Mouse (Mus musculus): ENCODE results near the gene Tssc4.

GRCm38 (mm10) chr7:143064226-143064625, 4.8 kb upstream of the Tssc4 start:
- no peak for TF ChIP-seq HCFC1 (IDR thresholded peaks at IDR 0.05; ENCODE audit: borderline replicate concordance, insufficient read depth, low read length)
- no peak for TF ChIP-seq ZC3H11A (IDR thresholded peaks at IDR 0.05; ENCODE audit: borderline replicate concordance, low read depth, low read length)
- no peak for TF ChIP-seq MAFK (IDR thresholded peaks at IDR 0.05; ENCODE audit: insufficient read depth, low read depth, low read length)
- TF ChIP-seq ZNF384 (IDR thresholded peaks at IDR 0.05; ENCODE audit: low read depth, low read length): no peak
- TF ChIP-seq CHD2 (IDR thresholded peaks at IDR 0.05; ENCODE audit: low read depth, low read length): no peak
